Mouse (Mus musculus) spleen, adult 18-20 months (tissue): ENCODE measurements around the gene Slc12a8.

ENCODE experiments used
- DNase-seq, 2 experiments: peaks; one replicate each; pipeline ENCODE4 v3.0.0; 2022; ENCODE audit warnings: mixed read lengths in 2 of 2

Gene Slc12a8

DNA sequence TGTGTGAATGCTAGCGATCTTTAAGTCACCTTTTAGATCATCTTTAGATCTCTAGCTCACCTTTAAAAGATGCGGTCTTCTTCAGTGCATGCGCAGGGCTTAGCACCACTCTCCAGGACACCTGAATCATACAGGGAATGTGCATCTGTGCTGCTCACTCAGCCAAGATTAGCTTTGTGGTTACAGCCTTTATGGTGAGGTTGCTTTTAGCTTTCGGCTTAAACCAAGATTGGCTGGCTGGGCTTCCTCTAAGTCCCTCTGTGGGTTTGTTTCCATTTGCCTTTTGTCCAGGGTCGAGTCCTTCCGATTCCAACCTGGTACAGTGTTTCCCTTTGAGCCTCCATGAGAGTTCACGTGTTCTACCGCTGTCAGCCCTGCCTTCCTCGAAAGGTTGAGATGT is 187.2 kb downstream of the Slc12a8 start:
- DNase-seq = no peak

DNA sequence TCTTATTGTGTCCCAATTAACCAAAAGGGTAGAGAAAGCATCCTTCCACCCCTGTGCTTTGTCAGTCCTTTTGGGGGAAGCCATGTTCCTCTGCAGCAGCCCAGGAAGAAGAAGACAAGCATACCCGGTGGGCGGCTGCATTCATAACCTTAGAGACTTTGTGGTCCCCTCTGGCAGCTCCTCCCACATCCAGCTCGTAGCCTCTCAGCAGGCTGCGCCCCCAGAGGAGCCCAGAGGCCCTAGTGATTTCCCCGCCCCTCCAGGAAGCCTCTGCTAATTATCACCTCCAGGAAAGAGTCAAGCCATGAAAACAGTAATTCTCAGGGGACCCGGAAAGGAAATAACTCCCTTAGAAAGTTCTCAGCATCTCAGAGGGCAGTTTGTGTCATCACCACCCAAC is 188.1 kb downstream of the Slc12a8 start:
- no peak for DNase-seq

DNA sequence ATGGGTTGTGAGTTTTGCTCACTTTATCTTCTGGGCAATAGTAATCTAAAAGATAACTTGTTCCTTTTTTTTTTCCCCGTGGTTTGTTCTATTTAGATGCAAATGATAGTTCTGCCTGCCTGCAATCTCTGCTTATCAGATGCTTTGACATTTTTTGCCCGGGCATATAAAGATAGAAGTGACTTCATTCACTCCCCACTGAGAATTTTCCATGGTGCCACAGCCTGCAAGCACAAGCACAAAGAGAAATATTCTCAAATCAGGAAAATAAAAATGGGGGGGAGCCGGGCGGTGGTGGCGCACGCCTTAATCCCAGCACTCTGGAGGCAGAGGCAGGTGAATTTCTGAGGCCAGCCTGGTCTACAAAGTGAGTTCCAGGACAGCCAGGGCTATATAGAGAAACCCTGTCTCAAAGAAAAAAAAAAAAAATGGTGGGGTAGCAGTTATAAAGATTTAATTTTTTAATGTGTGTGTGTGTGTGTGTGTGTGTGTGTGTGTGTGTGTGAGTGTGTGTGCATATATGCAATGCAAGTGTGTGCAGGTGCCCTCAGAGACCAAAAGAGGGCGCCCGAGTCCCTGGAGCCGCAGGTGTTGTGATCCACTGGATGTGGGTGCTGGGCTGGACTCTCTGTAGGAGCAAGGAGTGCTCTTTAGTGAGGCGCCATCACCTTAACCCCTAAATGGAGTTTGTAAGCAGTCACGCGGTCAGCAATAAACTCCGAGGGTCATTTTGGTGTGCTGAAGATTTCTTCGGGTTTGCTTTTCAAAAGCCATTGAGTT is 189.2 kb downstream of the Slc12a8 start:
- no peak for DNase-seq

DNA sequence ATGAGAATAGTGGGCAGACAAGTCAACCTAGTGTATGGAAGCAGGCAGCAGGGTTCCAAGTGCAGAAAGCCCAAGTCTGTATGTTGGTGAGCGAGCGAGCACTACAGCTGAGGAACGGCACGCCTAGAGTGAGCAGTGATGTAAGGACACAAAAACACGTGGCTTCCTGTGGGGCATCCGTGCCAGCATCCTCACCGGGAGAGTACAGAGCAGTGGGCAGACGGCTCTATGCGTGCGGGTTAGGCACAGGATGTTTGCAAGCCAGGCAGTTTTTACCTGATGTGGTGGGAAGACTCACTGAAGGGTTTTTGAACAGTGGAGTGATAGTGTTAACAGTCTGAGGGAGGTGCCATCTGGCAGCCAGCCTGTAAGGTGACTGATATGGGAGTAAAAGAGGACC is 190.9 kb downstream of the Slc12a8 start:
- DNase-seq = no peak

DNA sequence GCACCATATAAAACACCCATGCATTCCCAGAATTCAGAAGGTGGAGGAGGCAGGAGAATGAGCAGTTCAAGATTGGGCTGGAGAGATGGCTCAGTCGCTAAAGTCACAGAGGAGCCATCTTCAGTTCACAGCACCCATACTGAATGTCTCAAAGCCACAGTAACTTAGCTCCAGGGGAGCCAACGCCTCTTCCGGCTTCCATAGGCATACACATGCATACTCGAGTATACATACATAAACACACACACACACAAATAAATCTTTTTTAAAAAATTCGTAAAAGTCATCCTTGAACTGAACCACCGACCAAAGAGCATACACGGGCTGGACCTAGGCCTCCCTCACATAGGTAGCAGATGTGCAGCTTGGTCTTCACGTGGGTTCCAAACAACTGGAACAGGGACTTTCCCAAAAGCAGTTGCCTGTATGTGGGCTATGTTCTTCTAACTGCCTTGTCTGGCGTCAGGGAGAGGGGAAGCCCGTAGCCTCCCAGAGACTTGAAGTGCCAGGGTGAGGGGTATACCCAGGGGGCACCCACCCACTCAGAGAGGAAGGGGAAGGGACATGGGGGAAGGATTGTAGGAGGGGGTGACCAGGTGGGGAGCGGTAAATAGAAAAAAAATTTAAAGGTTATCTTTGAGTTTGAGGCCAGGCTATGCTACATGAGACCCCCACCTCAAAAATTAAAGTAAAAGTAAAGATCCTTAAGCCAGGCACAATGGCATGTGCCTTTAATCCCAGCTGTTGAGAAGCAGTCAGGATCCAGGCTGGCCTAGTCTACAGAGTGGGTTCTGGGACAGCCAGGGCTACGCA is 191.7 kb downstream of the Slc12a8 start:
- no peak for DNase-seq
